Comparison of ENCODE assay signal across 1 mouse cellular context in genomic region chrX:101351188-101351587, GRCm38 (mm10).
TF ChIP-seq lines count a peak whose summit lies in the region.

No protein-coding gene starts in this region.

TF ChIP-seq in MEL, 35 proteins besides CTCF, POLR2A, EP300 and RAD21 (continued from another document):
- TF ChIP-seq TAL1 (IDR thresholded peaks at IDR 0.05; ENCODE audit: low read length) = peak; percentile 66
- TF ChIP-seq ELF1 (IDR thresholded peaks at IDR 0.05; ENCODE audit: low read depth, low read length) = no peak
- TF ChIP-seq ETS1 (IDR thresholded peaks at IDR 0.05; ENCODE audit: low read depth, low read length) = peak; percentile 75; the same call in 1 of the 2 replicates
- peak; percentile 78 for TF ChIP-seq TCF12 (IDR thresholded peaks at IDR 0.05; ENCODE audit: low read depth, low read length)
- no peak for TF ChIP-seq MAX (IDR thresholded peaks at IDR 0.05; ENCODE audit: low read length)
- no peak for TF ChIP-seq HCFC1 (IDR thresholded peaks at IDR 0.05; ENCODE audit: low read depth, low read length)
- TF ChIP-seq ZNF384 (IDR thresholded peaks at IDR 0.05; ENCODE audit: low read depth, low read length) = peak; percentile 98
- TF ChIP-seq MYC (IDR thresholded peaks at IDR 0.05; ENCODE audit: low read depth, low read length) = 0 out of 2 replicates have a peak, but pooled peaks have one; percentile 46
- TF ChIP-seq NELFE (IDR thresholded peaks at IDR 0.05; ENCODE audit: low read depth, low read length) = no peak
- no peak for TF ChIP-seq BHLHE40 (IDR thresholded peaks at IDR 0.05; ENCODE audit: borderline replicate concordance, low read depth, low read length)
- TF ChIP-seq RCOR1 (IDR thresholded peaks at IDR 0.05; ENCODE audit: low read depth, low read length) = peak; percentile 77
- 0 out of 2 replicates have a peak, but pooled peaks have one; percentile 60 for TF ChIP-seq MYB (IDR thresholded peaks at IDR 0.05; ENCODE audit: low read depth, low read length)
- TF ChIP-seq TBP (IDR thresholded peaks at IDR 0.05; ENCODE audit: low read depth, low read length) = no peak
- TF ChIP-seq SMC3 (IDR thresholded peaks at IDR 0.05; ENCODE audit: low read depth, low read length) = no peak
- no peak for TF ChIP-seq USF2 (IDR thresholded peaks at IDR 0.05; ENCODE audit: borderline replicate concordance in 1 of 2, insufficient read depth in 1 of 2, low read depth in 1 of 2, low read length in 2 of 2)
- TF ChIP-seq CHD1 (IDR thresholded peaks at IDR 0.05; ENCODE audit: low read depth, low read length) = no peak
- TF ChIP-seq MAFK (IDR thresholded peaks at IDR 0.05; ENCODE audit: borderline replicate concordance, low read depth, low read length) = no peak
- no peak for TF ChIP-seq NRF1 (IDR thresholded peaks at IDR 0.05; ENCODE audit: insufficient read depth, low read depth, low read length, poor library complexity, severe bottlenecking)
- no peak for TF ChIP-seq ZC3H11A (IDR thresholded peaks at IDR 0.05; ENCODE audit: low read depth, low read length)
- TF ChIP-seq MXI1 (IDR thresholded peaks at IDR 0.05; ENCODE audit: low read depth, low read length) = peak; percentile 52; the same call in 1 of the 2 replicates
